ENCODE assay signal across 13 mouse cellular contexts in genomic region chr6:72550503-72551100, GRCm38 (mm10). TPM values are rescaled to one million over a fixed set of nuclear protein-coding genes. Genes with fewer than 3 reads are reported as not detected.
DNase-seq lines count a peak whose midpoint lies in the region; ATAC-seq and TF ChIP-seq lines count a peak whose summit lies in the region.
"Had no signal": no experiment of that assay in that cellular context is flagged by ENCODE, and none has a peak within 500 bp of the region (broad histone marks: within the 10 kb centered on the region; RNA-seq: fewer than 3 reads in every experiment).

No protein-coding gene starts in this region.

- peak; percentile 45 for ATAC-seq in common myeloid progenitor, adult 5-6 weeks (replicated peaks; ENCODE audit: low read depth, poor library complexity, severe bottlenecking)
- ATAC-seq in megakaryocyte-erythroid progenitor cell, adult 5-6 weeks (replicated peaks; ENCODE audit: low FRiP score, low TSS enrichment, poor library complexity, severe bottlenecking), result no peak
- ATAC-seq: midbrain, embryonic 15.5 days had no signal

- H3K4me1 ChIP-seq in megakaryocyte, embryonic 14.5 days, result peaks cover 61% of the 10 kb centered on the region

- H3K27ac ChIP-seq in layer of hippocampus, adult 2 months, result no peak overlapping the region
- H3K27ac ChIP-seq: hindbrain, embryonic 14.5 days; midbrain, embryonic 15.5 days had no signal

- H3K9me3 ChIP-seq in megakaryocyte, embryonic 14.5 days, result 0 out of 2 replicates have a peak, but pooled peaks cover 5% of the 10 kb centered on the region
- H3K9me3 ChIP-seq: midbrain, embryonic 15.5 days had no signal

- H3K36me3 ChIP-seq in megakaryocyte, embryonic 14.5 days (replicated peaks; ENCODE audit: low read length), result peaks cover 14% of the 10 kb centered on the region
- H3K36me3 ChIP-seq: midbrain, embryonic 15.5 days had no signal

- TF ChIP-seq CTCF in layer of hippocampus, adult 2 months (conservative IDR thresholded peaks at IDR 0.05), result no peak

- H3K4me3 ChIP-seq in megakaryocyte, embryonic 14.5 days (replicated peaks), result peak overlapping the region; percentile 87
- no peak overlapping the region for H3K4me3 ChIP-seq in layer of hippocampus, adult 2 months
- H3K4me3 ChIP-seq: midbrain, embryonic 15.5 days had no signal

- H3K27me3 ChIP-seq in megakaryocyte, embryonic 14.5 days (replicated peaks), result peaks cover 13% of the 10 kb centered on the region
- H3K27me3 ChIP-seq: midbrain, embryonic 15.5 days had no signal

- intact Hi-C loops in heart, postnatal 10 days (cut with DNase I), result no loop called here

- DNase-seq in heart, adult 11 months, result peak; percentile 90
- no peak for DNase-seq in heart, postnatal 10 days
- DNase-seq in B cell, adult 2 months, result peak; percentile 45
- no peak for DNase-seq in layer of hippocampus, adult 2 months (ENCODE audit: low spot score in 2 of 2)
- DNase-seq in kidney, adult 9 months, result no peak
- DNase-seq: kidney, postnatal 25 days; lung, embryonic 14.5 days had no signal

RNA-seq across cellular contexts. Expression of gene Capg, which starts 6.4 kb away (rescaled TPM):
- 10 to 100 TPM; 11.5 to 13.1 TPM for total RNA-seq in heart, postnatal 10 days (2021)
- total RNA-seq in common myeloid progenitor, adult 5-6 weeks (2017), result 32.4 and 56.4 TPM in 2 replicates
- polyA plus RNA-seq in megakaryocyte, embryonic 14.5 days (2012; ENCODE audit: insufficient read depth, low replicate concordance), result 7.6 and 140 TPM in 2 replicates
- total RNA-seq in layer of hippocampus, adult 2 months (2021), result 1 to 10 TPM; 2.5 to 2.8 TPM
- 23.7 and 36.7 TPM in 2 replicates for total RNA-seq in megakaryocyte-erythroid progenitor cell, adult 5-6 weeks (2014; fragmentation: Nextera tagmentation)
- 37.9 and 39.3 TPM in 2 replicates for total RNA-seq in megakaryocyte-erythroid progenitor cell, adult 5-6 weeks (2017)

RNA-seq across cellular contexts. Expression of gene Sh2d6, which starts 29.1 kb away (rescaled TPM):
- total RNA-seq in heart, postnatal 10 days (2021), result under 1 TPM in 1 of 2 experiments, not detected in 1; 0.40 TPM
- not detected in 2 replicates for total RNA-seq in common myeloid progenitor, adult 5-6 weeks (2017)
- polyA plus RNA-seq in megakaryocyte, embryonic 14.5 days (2012; ENCODE audit: insufficient read depth, low replicate concordance), result 0.10 TPM in 1 of 2 replicates, not detected in the other
- under 1 TPM; 0.49 to 0.56 TPM for total RNA-seq in layer of hippocampus, adult 2 months (2021)
- total RNA-seq in megakaryocyte-erythroid progenitor cell, adult 5-6 weeks (2014; fragmentation: Nextera tagmentation), result not detected in 2 replicates
- not detected in 2 replicates for total RNA-seq in megakaryocyte-erythroid progenitor cell, adult 5-6 weeks (2017)
- polyA plus RNA-seq: heart, embryonic 14.5 days; lung, embryonic 14.5 days had no signal

RNA-seq across cellular contexts. Expression of gene Elmod3, which starts 47.6 kb away (rescaled TPM):
- 10 to 100 TPM; 15.7 to 16.0 TPM for total RNA-seq in heart, postnatal 10 days (2021)
- total RNA-seq in common myeloid progenitor, adult 5-6 weeks (2017), result 4.5 and 9.3 TPM in 2 replicates
- 11.4 and 18.4 TPM in 2 replicates for polyA plus RNA-seq in megakaryocyte, embryonic 14.5 days (2012; ENCODE audit: insufficient read depth, low replicate concordance)
- 10 to 100 TPM; 25.4 to 25.8 TPM for total RNA-seq in layer of hippocampus, adult 2 months (2021)
- 16.2 and 17.0 TPM in 2 replicates for total RNA-seq in megakaryocyte-erythroid progenitor cell, adult 5-6 weeks (2014; fragmentation: Nextera tagmentation)
- 6.6 and 8.1 TPM in 2 replicates for total RNA-seq in megakaryocyte-erythroid progenitor cell, adult 5-6 weeks (2017)

RNA-seq across cellular contexts. Expression of gene Retsat, which starts 47.7 kb away (rescaled TPM):
- 100 to 1,000 TPM; 141 to 152 TPM for total RNA-seq in heart, postnatal 10 days (2021)
- 13.3 and 17.4 TPM in 2 replicates for total RNA-seq in common myeloid progenitor, adult 5-6 weeks (2017)
- polyA plus RNA-seq in megakaryocyte, embryonic 14.5 days (2012; ENCODE audit: insufficient read depth, low replicate concordance), result 7.6 and 25.6 TPM in 2 replicates
- 10 to 100 TPM; 54.3 to 58.3 TPM for total RNA-seq in layer of hippocampus, adult 2 months (2021)
- total RNA-seq in megakaryocyte-erythroid progenitor cell, adult 5-6 weeks (2014; fragmentation: Nextera tagmentation), result 20.0 and 24.3 TPM in 2 replicates
- 11.2 and 15.6 TPM in 2 replicates for total RNA-seq in megakaryocyte-erythroid progenitor cell, adult 5-6 weeks (2017)

Comparison
In these comparisons a context has a peak if more than half of its experiments do, and no peak if none do; other contexts are left out.
1. DNase-seq: peak in heart, adult 11 months (single experiment) and B cell, adult 2 months (2 of 2); none in heart, postnatal 10 days (0 of 2), layer of hippocampus, adult 2 months (0 of 2) and kidney, adult 9 months (single experiment).